Mouse (Mus musculus): ENCODE measurements around the gene Lrrc9. TPM values are rescaled to one million over a fixed set of nuclear protein-coding genes. Genes with fewer than 3 reads are reported as not detected.

Gene Lrrc9
- polyA plus RNA-seq, 1 experiment, result not detected

- Histone ChIP-seq H3K4me3 (replicated peaks; ENCODE audit: control insufficient read depth, low read depth, low read length) (no peak overlapping the region), H3K27ac (ENCODE audit: control insufficient read depth, insufficient read depth, low read depth, low read length, poor library complexity) (no peak overlapping the region), H3K4me1 (ENCODE audit: control insufficient read depth, insufficient read depth, low read length) (no peaks in the 10 kb centered on the region; the same call in 1 of the 2 replicates)
- no peak for TF ChIP-seq POLR2A (IDR thresholded peaks at IDR 0.05; ENCODE audit: borderline replicate concordance, control insufficient read depth, low read depth, low read length)
- TF ChIP-seq CTCF (IDR thresholded peaks at IDR 0.05; ENCODE audit: control insufficient read depth, insufficient read depth, low read length), result peak; percentile 46; the same call in 1 of the 2 replicates
- WGBS, result 41% methylated on average over 5 of the region's 5 CpGs
Observed at GRCm38 (mm10) chr12:72461894-72462530, 20.3 kb downstream of the Lrrc9 start.

DNA sequence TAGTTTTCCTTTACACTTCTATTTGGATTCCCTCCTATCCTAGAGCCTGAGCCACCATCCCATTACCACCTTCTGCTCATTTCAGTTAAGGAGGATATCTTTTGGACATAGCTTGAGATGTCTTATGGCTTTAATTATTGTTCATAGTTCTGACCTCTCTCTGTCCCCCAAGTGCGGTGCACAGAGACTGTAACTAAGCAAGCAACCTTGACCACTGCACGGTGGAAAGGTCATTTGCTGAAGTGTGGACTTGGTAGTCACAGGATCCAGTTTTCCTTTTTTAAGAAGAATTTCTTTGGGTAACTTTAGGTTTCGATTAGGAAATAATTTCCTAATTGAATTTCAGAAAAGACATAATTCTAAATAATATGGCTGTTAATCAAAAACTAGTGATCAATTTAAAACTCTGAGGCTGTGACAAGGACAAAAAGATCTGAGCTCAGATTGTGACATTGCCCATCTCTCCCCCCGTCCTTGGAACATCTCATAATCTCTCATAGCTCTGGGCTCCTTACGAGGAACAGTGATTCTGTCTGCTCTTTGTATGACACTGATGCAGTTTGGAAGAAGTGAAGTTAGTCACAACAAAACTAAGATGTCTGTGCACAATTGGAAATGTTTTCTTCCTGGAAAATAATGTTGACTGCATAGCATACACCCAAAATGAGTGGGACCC lies 24.3 kb downstream of the Lrrc9 start:
- TF ChIP-seq CTCF (IDR thresholded peaks at IDR 0.05; ENCODE audit: control insufficient read depth, insufficient read depth, low read length) (no peak), POLR2A (IDR thresholded peaks at IDR 0.05; ENCODE audit: borderline replicate concordance, control insufficient read depth, low read depth, low read length) (no peak)
- Histone ChIP-seq H3K27ac (ENCODE audit: control insufficient read depth, insufficient read depth, low read depth, low read length, poor library complexity) (no peak overlapping the region), H3K4me3 (replicated peaks; ENCODE audit: control insufficient read depth, low read depth, low read length) (no peak overlapping the region), H3K4me1 (ENCODE audit: control insufficient read depth, insufficient read depth, low read length) (no peaks in the 10 kb centered on the region; the same call in 1 of the 2 replicates)
- WGBS, result 80% methylated on average over 5 of the region's 5 CpGs

DNA sequence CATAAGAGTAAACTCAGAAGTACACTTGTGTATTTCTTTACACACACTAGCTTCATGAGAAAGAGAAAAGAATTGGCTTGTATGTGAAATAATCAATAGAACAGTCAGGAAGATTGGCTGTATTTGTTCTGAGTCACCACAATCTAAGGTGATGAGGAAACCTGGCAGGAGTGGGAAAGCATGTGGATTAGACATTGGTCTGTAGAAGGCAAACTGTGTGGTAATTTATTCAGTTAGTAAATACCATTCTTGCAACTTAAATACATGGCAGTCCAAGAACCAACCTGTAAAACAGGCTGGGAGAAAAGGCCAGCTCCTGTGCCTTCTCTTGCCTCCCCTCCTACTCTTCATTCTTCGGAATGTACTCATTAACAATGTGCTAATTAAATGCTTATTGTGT lies 25.6 kb downstream of the Lrrc9 start:
- Histone ChIP-seq H3K27ac (ENCODE audit: control insufficient read depth, insufficient read depth, low read depth, low read length, poor library complexity) (no peak overlapping the region), H3K4me3 (replicated peaks; ENCODE audit: control insufficient read depth, low read depth, low read length) (no peak overlapping the region), H3K4me1 (ENCODE audit: control insufficient read depth, insufficient read depth, low read length) (no peaks in the 10 kb centered on the region; the same call in 1 of the 2 replicates)
- WGBS, result 52% methylated on average over 1 of the region's 1 CpGs
- TF ChIP-seq POLR2A (IDR thresholded peaks at IDR 0.05; ENCODE audit: borderline replicate concordance, control insufficient read depth, low read depth, low read length), result no peak
- TF ChIP-seq CTCF (IDR thresholded peaks at IDR 0.05; ENCODE audit: control insufficient read depth, insufficient read depth, low read length), result no peak

DNA sequence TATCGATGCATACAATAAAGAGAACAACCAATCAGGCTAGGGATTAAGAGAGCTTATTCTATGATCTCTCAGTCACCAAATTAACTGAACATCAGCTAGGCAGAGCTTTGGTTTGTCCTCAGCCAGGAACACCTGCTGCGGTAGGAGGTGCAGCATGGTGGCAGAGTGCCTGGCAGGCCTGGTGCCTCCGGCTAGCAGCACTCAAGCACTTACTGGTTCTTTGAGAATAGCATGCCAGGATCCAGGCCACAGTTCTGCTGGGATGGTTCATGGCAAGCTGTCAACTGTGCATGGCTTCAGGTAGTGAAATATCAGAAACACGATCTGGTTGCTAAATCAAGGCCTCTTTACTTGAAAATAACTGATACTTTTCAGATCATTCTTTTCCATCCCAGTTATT lies 26.1 kb downstream of the Lrrc9 start:
- TF ChIP-seq POLR2A (IDR thresholded peaks at IDR 0.05; ENCODE audit: borderline replicate concordance, control insufficient read depth, low read depth, low read length), result no peak
- TF ChIP-seq CTCF (IDR thresholded peaks at IDR 0.05; ENCODE audit: control insufficient read depth, insufficient read depth, low read length), result no peak
- H3K4me1 ChIP-seq (ENCODE audit: control insufficient read depth, insufficient read depth, low read length), result no peaks in the 10 kb centered on the region; the same call in 1 of the 2 replicates
- H3K4me3 ChIP-seq (replicated peaks; ENCODE audit: control insufficient read depth, low read depth, low read length), result no peak overlapping the region
- no peak overlapping the region for H3K27ac ChIP-seq (ENCODE audit: control insufficient read depth, insufficient read depth, low read depth, low read length, poor library complexity)
- WGBS, result 83% methylated on average over 4 of the region's 4 CpGs

DNA sequence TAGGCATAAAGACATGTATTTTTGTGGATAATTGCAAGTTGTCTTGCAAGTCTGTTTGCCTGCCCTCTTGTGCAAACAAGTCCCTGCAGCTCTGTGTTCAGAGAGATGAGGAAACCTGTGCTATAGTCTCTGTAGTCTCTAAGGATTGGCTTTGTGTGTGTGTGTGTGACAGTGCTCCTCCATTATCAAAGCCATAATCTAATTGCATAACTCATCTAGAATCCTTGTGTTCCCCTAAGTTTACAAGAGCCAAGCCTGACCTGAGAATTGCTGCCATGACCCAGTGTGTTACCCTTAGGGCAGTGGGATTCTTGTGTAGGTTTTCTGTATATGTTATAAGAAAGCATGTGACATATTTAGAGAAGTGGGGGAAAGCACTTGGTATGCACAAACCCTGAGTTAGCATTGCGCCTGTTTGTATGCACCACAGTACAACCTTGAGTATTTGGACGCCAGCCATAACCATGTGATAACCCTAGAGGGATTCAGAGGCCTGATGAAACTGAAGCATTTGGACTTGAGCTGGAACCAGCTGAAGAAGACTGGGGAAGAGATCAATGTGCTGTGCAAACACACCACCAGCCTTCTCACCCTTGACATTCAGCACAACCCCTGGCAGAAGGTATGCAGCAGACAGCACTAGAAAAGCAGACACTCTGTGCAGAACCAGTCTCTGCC lies 35.2 kb downstream of the Lrrc9 start:
- TF ChIP-seq POLR2A (IDR thresholded peaks at IDR 0.05; ENCODE audit: borderline replicate concordance, control insufficient read depth, low read depth, low read length) (no peak), CTCF (IDR thresholded peaks at IDR 0.05; ENCODE audit: control insufficient read depth, insufficient read depth, low read length) (no peak)
- H3K4me3 ChIP-seq (replicated peaks; ENCODE audit: control insufficient read depth, low read depth, low read length), result no peak overlapping the region
- no peaks in the 10 kb centered on the region for H3K4me1 ChIP-seq (ENCODE audit: control insufficient read depth, insufficient read depth, low read length)
- no peak overlapping the region for H3K27ac ChIP-seq (ENCODE audit: control insufficient read depth, insufficient read depth, low read depth, low read length, poor library complexity)
- WGBS, result 80% methylated on average over 2 of the region's 2 CpGs

GRCm38 (mm10) chr12:72482226-72482625 lies 40.6 kb downstream of the Lrrc9 start:
- no peak overlapping the region for H3K4me3 ChIP-seq (replicated peaks; ENCODE audit: control insufficient read depth, low read depth, low read length)
- H3K27ac ChIP-seq (ENCODE audit: control insufficient read depth, insufficient read depth, low read depth, low read length, poor library complexity), result no peak overlapping the region
- no peaks in the 10 kb centered on the region; the same call in 1 of the 2 replicates for H3K4me1 ChIP-seq (ENCODE audit: control insufficient read depth, insufficient read depth, low read length)
- TF ChIP-seq CTCF (IDR thresholded peaks at IDR 0.05; ENCODE audit: control insufficient read depth, insufficient read depth, low read length) (no peak), POLR2A (IDR thresholded peaks at IDR 0.05; ENCODE audit: borderline replicate concordance, control insufficient read depth, low read depth, low read length) (no peak)

- Histone ChIP-seq H3K4me1 (ENCODE audit: control insufficient read depth, insufficient read depth, low read length) (no peaks in the 10 kb centered on the region; the same call in 1 of the 2 replicates), H3K4me3 (replicated peaks; ENCODE audit: control insufficient read depth, low read depth, low read length) (no peak overlapping the region), H3K27ac (ENCODE audit: control insufficient read depth, insufficient read depth, low read depth, low read length, poor library complexity) (no peak overlapping the region)
- TF ChIP-seq CTCF (IDR thresholded peaks at IDR 0.05; ENCODE audit: control insufficient read depth, insufficient read depth, low read length) (no peak), POLR2A (IDR thresholded peaks at IDR 0.05; ENCODE audit: borderline replicate concordance, control insufficient read depth, low read depth, low read length) (no peak)
Observed at GRCm38 (mm10) chr12:72484872-72485271, 43.2 kb downstream of the Lrrc9 start.

DNA sequence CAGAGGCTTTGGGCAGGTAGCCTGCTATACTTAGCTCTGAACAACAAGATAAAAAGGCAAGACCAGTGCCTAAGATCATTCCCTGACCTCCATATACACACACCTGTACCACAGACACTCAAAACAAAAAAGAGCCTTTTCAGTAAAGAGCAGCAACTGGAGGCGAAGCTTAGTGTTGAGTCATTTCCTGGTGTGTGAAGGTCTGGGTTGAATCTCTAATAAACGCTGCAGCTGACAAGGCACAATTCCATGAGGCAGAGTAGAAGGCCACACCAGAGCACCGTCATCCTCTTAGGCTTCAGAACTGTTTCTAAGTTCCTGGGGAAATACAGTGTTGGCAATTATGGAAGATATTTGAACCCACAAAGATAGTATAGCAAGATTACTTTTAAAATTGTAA lies 45.8 kb downstream of the Lrrc9 start:
- H3K27ac ChIP-seq (ENCODE audit: control insufficient read depth, insufficient read depth, low read depth, low read length, poor library complexity), result no peak overlapping the region
- 16% methylated on average over 3 of the region's 3 CpGs for WGBS
- H3K4me3 ChIP-seq (replicated peaks; ENCODE audit: control insufficient read depth, low read depth, low read length), result no peak overlapping the region
- TF ChIP-seq POLR2A (IDR thresholded peaks at IDR 0.05; ENCODE audit: borderline replicate concordance, control insufficient read depth, low read depth, low read length) (no peak), CTCF (IDR thresholded peaks at IDR 0.05; ENCODE audit: control insufficient read depth, insufficient read depth, low read length) (no peak)
- H3K4me1 ChIP-seq (ENCODE audit: control insufficient read depth, insufficient read depth, low read length), result no peaks in the 10 kb centered on the region; the same call in 1 of the 2 replicates
